Mouse (Mus musculus): ENCODE results near the gene Zfp524. TPM values are rescaled to one million over a fixed set of nuclear protein-coding genes. Genes with fewer than 3 reads are reported as not detected.

The Zfp524 gene
- polyA plus RNA-seq, 1 experiment from 2014 or later: 10.7 TPM

DNA sequence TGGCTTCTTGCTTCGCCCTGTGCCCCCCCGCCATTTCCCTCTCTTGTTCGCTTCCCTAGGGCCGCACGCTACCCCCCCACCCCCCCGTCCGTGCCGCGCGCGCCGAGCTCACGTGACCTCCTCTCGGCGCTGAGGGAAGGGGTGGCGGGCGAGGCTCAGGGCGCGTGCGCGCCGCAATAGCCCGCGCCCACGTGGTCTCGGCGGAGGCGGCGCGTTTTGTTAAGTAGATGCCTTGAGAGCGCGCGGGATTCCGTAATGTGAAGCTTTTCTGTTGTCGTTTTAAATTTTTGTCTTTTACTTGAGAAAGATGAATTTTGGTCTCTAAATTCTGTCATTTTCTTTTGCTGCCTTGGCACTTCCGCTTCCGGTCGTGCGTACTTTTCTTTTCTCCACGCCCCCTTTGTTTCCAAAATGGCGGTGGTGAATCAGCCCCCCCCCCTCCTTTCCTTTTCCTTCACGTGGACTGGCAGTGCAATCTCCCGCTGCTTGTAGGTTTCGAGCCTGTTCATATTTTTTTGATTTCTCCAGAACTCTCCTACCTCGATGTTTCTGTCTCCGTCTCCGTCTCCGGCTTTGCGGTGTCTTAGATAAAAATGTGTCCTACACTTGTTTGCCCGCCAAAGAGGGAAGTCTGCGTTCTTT lies 48.3 kb downstream of the Zfp524 start:
- peak overlapping the region; percentile 88 for H3K4me3 ChIP-seq
- peaks cover 23% of the 10 kb centered on the region for H3K36me3 ChIP-seq
- peaks cover 20% of the 10 kb centered on the region for H3K27me3 ChIP-seq (replicated peaks)
- peaks cover 52% of the 10 kb centered on the region for H3K4me1 ChIP-seq
- peak overlapping the region; percentile 99 for H3K27ac ChIP-seq (replicated peaks)
- peak overlapping the region; percentile 96 for H3K4me2 ChIP-seq
- WGBS: under 1% methylated on average over 51 of the region's 51 CpGs
- H3K9me3 ChIP-seq: no peaks in the 10 kb centered on the region
- ATAC-seq (ENCODE audit: extremely low read depth, insufficient number of reproducible peaks, low FRiP score, low TSS enrichment): peak; percentile 74
- H3K9ac ChIP-seq: peak overlapping the region; percentile 97

DNA sequence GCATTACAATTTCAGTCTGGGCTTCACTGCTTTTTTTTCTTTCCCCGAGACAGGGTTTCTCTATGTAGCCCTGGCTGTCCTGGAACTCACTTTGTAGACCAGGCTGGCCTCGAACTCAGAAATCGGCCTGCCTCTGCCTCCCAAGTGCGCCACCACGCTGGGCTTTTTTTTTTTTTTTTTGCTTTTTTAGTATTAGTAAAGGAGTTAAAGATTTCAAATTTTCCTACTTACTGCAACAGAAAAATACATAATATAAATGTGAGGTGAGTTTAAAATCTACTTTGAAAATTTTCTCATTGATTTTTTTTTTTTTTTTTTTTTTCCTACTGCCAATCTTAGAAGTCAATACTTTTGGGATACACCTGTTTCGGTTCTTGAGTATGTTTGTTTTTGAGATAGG lies 50.7 kb downstream of the Zfp524 start:
- H3K27me3 ChIP-seq (replicated peaks): no peaks in the 10 kb centered on the region
- WGBS: 90% methylated on average over 6 of the region's 6 CpGs
- no peak for ATAC-seq (ENCODE audit: extremely low read depth, insufficient number of reproducible peaks, low FRiP score, low TSS enrichment)
- H3K36me3 ChIP-seq: peaks cover 47% of the 10 kb centered on the region
- H3K27ac ChIP-seq (replicated peaks): no peak overlapping the region
- H3K4me2 ChIP-seq: peak overlapping the region; percentile 96
- H3K4me1 ChIP-seq: peaks cover 49% of the 10 kb centered on the region
- 0 out of 2 replicates have a peak overlapping the region, but pooled peaks have one; percentile 88 for H3K4me3 ChIP-seq
- H3K9ac ChIP-seq: no peak overlapping the region
- no peaks in the 10 kb centered on the region for H3K9me3 ChIP-seq

Other genes with a start within 250 kb of the Zfp524 start
- not detected in 2 replicates for gene Fam71e2, start 243.1 kb upstream of the Zfp524 start, polyA plus RNA-seq (2015; fragmentation: Nextera tagmentation; extraction: Ambion mirVana)
- gene Il11, start 231.6 kb upstream of the Zfp524 start, polyA plus RNA-seq (2015; fragmentation: Nextera tagmentation; extraction: Ambion mirVana): 0.09 TPM in 1 of 2 replicates, not detected in the other
- not detected in 2 replicates for gene Tmem190, start 231.5 kb upstream of the Zfp524 start, polyA plus RNA-seq (2015; fragmentation: Nextera tagmentation; extraction: Ambion mirVana)
- gene Tmem238, start 224.8 kb upstream of the Zfp524 start, polyA plus RNA-seq (2015; fragmentation: Nextera tagmentation; extraction: Ambion mirVana): 4.1 and 4.3 TPM in 2 replicates
- gene Rpl28, start 221.5 kb upstream of the Zfp524 start, polyA plus RNA-seq (2015; fragmentation: Nextera tagmentation; extraction: Ambion mirVana): 209 and 245 TPM in 2 replicates
- 327 and 359 TPM in 2 replicates for gene Ube2s, start 201.8 kb upstream of the Zfp524 start, polyA plus RNA-seq (2015; fragmentation: Nextera tagmentation; extraction: Ambion mirVana)
- gene Shisa7, start 169.7 kb upstream of the Zfp524 start, polyA plus RNA-seq (2015; fragmentation: Nextera tagmentation; extraction: Ambion mirVana): 0.04 TPM in 2 replicates
- gene Isoc2b, start 144.2 kb upstream of the Zfp524 start, polyA plus RNA-seq (2015; fragmentation: Nextera tagmentation; extraction: Ambion mirVana): 3.7 and 3.8 TPM in 2 replicates
- 1.4 TPM in 2 replicates for gene Isoc2a, start 137.3 kb upstream of the Zfp524 start, polyA plus RNA-seq (2015; fragmentation: Nextera tagmentation; extraction: Ambion mirVana)
- gene Gm36210, start 107.9 kb upstream of the Zfp524 start, polyA plus RNA-seq (2015; fragmentation: Nextera tagmentation; extraction: Ambion mirVana): 0.27 TPM in 1 of 2 replicates, not detected in the other
- gene Zfp628, start 99.2 kb upstream of the Zfp524 start, polyA plus RNA-seq (2015; fragmentation: Nextera tagmentation; extraction: Ambion mirVana): 2.4 and 2.9 TPM in 2 replicates
- 4.2 and 5.8 TPM in 2 replicates for gene Nat14, start 92.4 kb upstream of the Zfp524 start, polyA plus RNA-seq (2015; fragmentation: Nextera tagmentation; extraction: Ambion mirVana)
- 1.5 and 2.0 TPM in 2 replicates for gene Ssc5d, start 88.6 kb upstream of the Zfp524 start, polyA plus RNA-seq (2015; fragmentation: Nextera tagmentation; extraction: Ambion mirVana)
- 4.0 and 5.8 TPM in 2 replicates for gene Sbk2, start 50.0 kb upstream of the Zfp524 start, polyA plus RNA-seq (2015; fragmentation: Nextera tagmentation; extraction: Ambion mirVana)
- gene Sbk3, start 43.2 kb upstream of the Zfp524 start, polyA plus RNA-seq (2015; fragmentation: Nextera tagmentation; extraction: Ambion mirVana): 0.12 and 0.55 TPM in 2 replicates
- 20.8 and 25.7 TPM in 2 replicates for gene Zfp579, start 18.3 kb upstream of the Zfp524 start, polyA plus RNA-seq (2015; fragmentation: Nextera tagmentation; extraction: Ambion mirVana)
- gene Fiz1, start 282 bp downstream of the Zfp524 start, polyA plus RNA-seq (2015; fragmentation: Nextera tagmentation; extraction: Ambion mirVana): 25.6 and 28.4 TPM in 2 replicates
- not detected in 2 replicates for gene Gm44973, start 1.1 kb downstream of the Zfp524 start, polyA plus RNA-seq (2015; fragmentation: Nextera tagmentation; extraction: Ambion mirVana)
- 3.8 and 4.4 TPM in 2 replicates for gene Zfp865, start 6.0 kb downstream of the Zfp524 start, polyA plus RNA-seq (2015; fragmentation: Nextera tagmentation; extraction: Ambion mirVana)
- gene Ccdc106, start 6.1 kb downstream of the Zfp524 start, polyA plus RNA-seq (2015; fragmentation: Nextera tagmentation; extraction: Ambion mirVana): 2.1 and 4.2 TPM in 2 replicates
- gene 4632433K11Rik, start 19.7 kb downstream of the Zfp524 start, polyA plus RNA-seq (2015; fragmentation: Nextera tagmentation; extraction: Ambion mirVana): not detected in 2 replicates
- gene Zfp784, start 24.0 kb downstream of the Zfp524 start, polyA plus RNA-seq (2015; fragmentation: Nextera tagmentation; extraction: Ambion mirVana): 5.4 and 5.7 TPM in 2 replicates
- gene Zfp580, start 37.1 kb downstream of the Zfp524 start, polyA plus RNA-seq (2015; fragmentation: Nextera tagmentation; extraction: Ambion mirVana): 16.4 and 18.7 TPM in 2 replicates
- gene U2af2, start 47.7 kb downstream of the Zfp524 start, polyA plus RNA-seq (2015; fragmentation: Nextera tagmentation; extraction: Ambion mirVana): 69.8 and 77.4 TPM in 2 replicates
- gene Epn1, start 65.8 kb downstream of the Zfp524 start, polyA plus RNA-seq (2015; fragmentation: Nextera tagmentation; extraction: Ambion mirVana): 50.2 and 51.4 TPM in 2 replicates
- gene Rfpl4, start 102.5 kb downstream of the Zfp524 start, polyA plus RNA-seq (2015; fragmentation: Nextera tagmentation; extraction: Ambion mirVana): 0.11 TPM in 1 of 2 replicates, not detected in the other
- gene Rasl2-9, start 111.5 kb downstream of the Zfp524 start, polyA plus RNA-seq (2015; fragmentation: Nextera tagmentation; extraction: Ambion mirVana): 1.6 and 1.8 TPM in 2 replicates
- gene Vmn1r55, start 135.3 kb downstream of the Zfp524 start, polyA plus RNA-seq (2015; fragmentation: Nextera tagmentation; extraction: Ambion mirVana): 0.03 and 0.05 TPM in 2 replicates
- gene Vmn1r56, start 182.3 kb downstream of the Zfp524 start, polyA plus RNA-seq (2015; fragmentation: Nextera tagmentation; extraction: Ambion mirVana): not detected in 2 replicates
- not detected in 2 replicates for gene Vmn1r57, start 204.1 kb downstream of the Zfp524 start, polyA plus RNA-seq (2015; fragmentation: Nextera tagmentation; extraction: Ambion mirVana)

Data from heart, embryonic 13.5 days (tissue).